Mouse (Mus musculus) left cerebral cortex, adult 18-20 months (tissue): ENCODE data around the gene Gm28308. TPM values are rescaled to one million over a fixed set of nuclear protein-coding genes. Genes with fewer than 3 reads are reported as not detected.

Experiments
- DNase-seq, 2 experiments: peaks; one replicate each; pipeline ENCODE4 v3.0.0; 2021 to 2022; ENCODE audit warnings: low spot score in 2 of 2, mixed read lengths in 1 of 2
- total RNA-seq, 2 experiments: library from RNA; stranded (reverse); gene quantifications; 2 replicates each; pipeline ENCODE4 v1.2.3; 2021

Gene Gm28308
- total RNA-seq, 2 experiments from 2014 or later, result not detected

GRCm38 (mm10) chr6:52232984-52233545 lies 19.9 kb upstream of the Gm28308 start:
- DNase-seq, result no peak

GRCm38 (mm10) chr6:52232568-52232965 lies 19.4 kb upstream of the Gm28308 start:
- DNase-seq, result no peak

GRCm38 (mm10) chr6:52231885-52232567 lies 18.9 kb upstream of the Gm28308 start:
- DNase-seq, result no peak

- DNase-seq, result no peak
These were observed 17.5 kb upstream of the Gm28308 start, which contains the start of gene Hoxa9 for GRCm38 (mm10) chr6:52230516-52231165. Gene Hoxa9, minus strand, starts transcription at chr6:52231089.

- DNase-seq, result no peak
These were observed 16.6 kb upstream of the Gm28308 start for GRCm38 (mm10) chr6:52229558-52230416.

- DNase-seq, result no peak
These were observed 15.6 kb upstream of the Gm28308 start for GRCm38 (mm10) chr6:52228475-52229465.

- DNase-seq, result no peak
These were observed 14.5 kb upstream of the Gm28308 start for GRCm38 (mm10) chr6:52227470-52228222.

GRCm38 (mm10) chr6:52226569-52227257 lies 13.6 kb upstream of the Gm28308 start:
- no peak for DNase-seq

- DNase-seq, result no peak
These were observed 12.8 kb upstream of the Gm28308 start for GRCm38 (mm10) chr6:52225612-52226568.

- DNase-seq, result no peak
These were observed 11.9 kb upstream of the Gm28308 start for GRCm38 (mm10) chr6:52224895-52225611.

GRCm38 (mm10) chr6:52223939-52224760 lies 11.0 kb upstream of the Gm28308 start:
- no peak for DNase-seq

GRCm38 (mm10) chr6:52222729-52223128 lies 9.6 kb upstream of the Gm28308 start:
- no peak for DNase-seq

GRCm38 (mm10) chr6:52221993-52222685 lies 9.0 kb upstream of the Gm28308 start:
- no peak for DNase-seq

- DNase-seq, result peak; percentile 77 to 80
These were observed 8.3 kb upstream of the Gm28308 start, which contains the start of gene Hoxa7 for GRCm38 (mm10) chr6:52221337-52221992. Gene Hoxa7, minus strand, starts transcription at chr6:52221854.

- DNase-seq, result no peak
These were observed 7.7 kb upstream of the Gm28308 start for GRCm38 (mm10) chr6:52220865-52221310.
